Mouse (Mus musculus): ENCODE measurements around the gene Obsl1. TPM values are rescaled to one million over a fixed set of nuclear protein-coding genes. Genes with fewer than 3 reads are reported as not detected.

Obsl1 gene
- polyA plus RNA-seq, 1 experiment from 2014 or later: 19.6 TPM

- Histone ChIP-seq H3K4me3 (replicated peaks; ENCODE audit: low read length) (peak overlapping the region; percentile 79), H3K27me3 (replicated peaks; ENCODE audit: control insufficient read depth, insufficient read depth, low read length) (peaks cover 5% of the 10 kb centered on the region; the same call in 1 of the 2 replicates), H3K4me2 (ENCODE audit: low read length) (peak overlapping the region; percentile 91), H3K4me1 (replicated peaks; ENCODE audit: control insufficient read depth, insufficient read depth, low read length) (peaks cover 40% of the 10 kb centered on the region), H3K27ac (ENCODE audit: low read length) (peak overlapping the region; percentile 85), H3K9me3 (ENCODE audit: control insufficient read depth, low read length) (no peaks in the 10 kb centered on the region), H3K36me3 (ENCODE audit: control insufficient read depth, insufficient read depth) (peaks cover 26% of the 10 kb centered on the region), H3K9ac (replicated peaks; ENCODE audit: low read depth, low read length) (peak overlapping the region; percentile 73)
- 0% methylated on average over 23 of the region's 24 CpGs for WGBS
- no peak for ATAC-seq
Observed at GRCm38 (mm10) chr1:75479635-75479989, 26.6 kb downstream of the Obsl1 start.

GRCm38 (mm10) chr1:75478916-75479634, 27.2 kb downstream of the Obsl1 start, which contains the start of the genes Chpf and Tmem198:
Chpf (minus strand) TSS chr1:75479307.
Tmem198 (plus strand) TSS chr1:75479532.
- H3K4me1 ChIP-seq (replicated peaks; ENCODE audit: control insufficient read depth, insufficient read depth, low read length): peaks cover 40% of the 10 kb centered on the region
- WGBS: under 1% methylated on average over 72 of the region's 76 CpGs

GRCm38 (mm10) chr1:75478497-75478896, 27.8 kb downstream of the Obsl1 start:
- Histone ChIP-seq H3K4me2 (ENCODE audit: low read length) (peak overlapping the region; percentile 91), H3K36me3 (ENCODE audit: control insufficient read depth, insufficient read depth) (peaks cover 26% of the 10 kb centered on the region), H3K27ac (ENCODE audit: low read length) (peak overlapping the region; percentile 85; the same call in 1 of the 2 replicates), H3K9ac (replicated peaks; ENCODE audit: low read depth, low read length) (peak overlapping the region; percentile 73), H3K4me3 (replicated peaks; ENCODE audit: low read length) (peak overlapping the region; percentile 79), H3K9me3 (ENCODE audit: control insufficient read depth, low read length) (no peaks in the 10 kb centered on the region), H3K4me1 (replicated peaks; ENCODE audit: control insufficient read depth, insufficient read depth, low read length) (peaks cover 41% of the 10 kb centered on the region), H3K27me3 (replicated peaks; ENCODE audit: control insufficient read depth, insufficient read depth, low read length) (peaks cover 5% of the 10 kb centered on the region; the same call in 1 of the 2 replicates)
- under 1% methylated on average over 14 of the region's 25 CpGs for WGBS
- ATAC-seq: no peak

More at GRCm38 (mm10) chr1:75478916-75479634, 27.2 kb downstream of the Obsl1 start, which contains the start of the genes Chpf and Tmem198:
- Histone ChIP-seq H3K9me3 (ENCODE audit: control insufficient read depth, low read length) (no peaks in the 10 kb centered on the region), H3K36me3 (ENCODE audit: control insufficient read depth, insufficient read depth) (peaks cover 23% of the 10 kb centered on the region), H3K4me2 (ENCODE audit: low read length) (peak within 1 kb of the TSS; percentile 91), H3K9ac (replicated peaks; ENCODE audit: low read depth, low read length) (peak within 1 kb of the TSS; percentile 73), H3K27me3 (replicated peaks; ENCODE audit: control insufficient read depth, insufficient read depth, low read length) (peaks cover 5% of the 10 kb centered on the region; the same call in 1 of the 2 replicates), H3K4me3 (replicated peaks; ENCODE audit: low read length) (peak within 1 kb of the TSS; percentile 79), H3K27ac (ENCODE audit: low read length) (peak within 1 kb of the TSS; percentile 85)
- peak; percentile 88 for ATAC-seq

- Histone ChIP-seq H3K9ac (replicated peaks; ENCODE audit: low read depth, low read length) (peak overlapping the region; percentile 73), H3K27ac (ENCODE audit: low read length) (no peak overlapping the region), H3K9me3 (ENCODE audit: control insufficient read depth, low read length) (no peaks in the 10 kb centered on the region), H3K4me1 (replicated peaks; ENCODE audit: control insufficient read depth, insufficient read depth, low read length) (peaks cover 41% of the 10 kb centered on the region), H3K27me3 (replicated peaks; ENCODE audit: control insufficient read depth, insufficient read depth, low read length) (peaks cover 5% of the 10 kb centered on the region; the same call in 1 of the 2 replicates), H3K4me2 (ENCODE audit: low read length) (peak overlapping the region; percentile 91), H3K36me3 (ENCODE audit: control insufficient read depth, insufficient read depth) (peaks cover 27% of the 10 kb centered on the region), H3K4me3 (replicated peaks; ENCODE audit: low read length) (peak overlapping the region; percentile 79)
- ATAC-seq: no peak
- WGBS: 45% methylated on average over 3 of the region's 3 CpGs
Observed at GRCm38 (mm10) chr1:75477966-75478290, 28.3 kb downstream of the Obsl1 start.

GRCm38 (mm10) chr1:75477264-75477965, 28.8 kb downstream of the Obsl1 start:
- Histone ChIP-seq H3K36me3 (ENCODE audit: control insufficient read depth, insufficient read depth) (peaks cover 23% of the 10 kb centered on the region), H3K9me3 (ENCODE audit: control insufficient read depth, low read length) (no peaks in the 10 kb centered on the region), H3K27me3 (replicated peaks; ENCODE audit: control insufficient read depth, insufficient read depth, low read length) (peaks cover 5% of the 10 kb centered on the region; the same call in 1 of the 2 replicates), H3K9ac (replicated peaks; ENCODE audit: low read depth, low read length) (no peak overlapping the region), H3K4me2 (ENCODE audit: low read length) (peak overlapping the region; percentile 91), H3K4me3 (replicated peaks; ENCODE audit: low read length) (peak overlapping the region; percentile 24), H3K4me1 (replicated peaks; ENCODE audit: control insufficient read depth, insufficient read depth, low read length) (peaks cover 37% of the 10 kb centered on the region), H3K27ac (ENCODE audit: low read length) (no peak overlapping the region)
- WGBS: 8% methylated on average over 35 of the region's 35 CpGs
- no peak for ATAC-seq

- 96% methylated on average over 11 of the region's 11 CpGs for WGBS
- Histone ChIP-seq H3K36me3 (ENCODE audit: control insufficient read depth, insufficient read depth) (peaks cover 25% of the 10 kb centered on the region), H3K9me3 (ENCODE audit: control insufficient read depth, low read length) (no peaks in the 10 kb centered on the region), H3K4me3 (replicated peaks; ENCODE audit: low read length) (no peak overlapping the region), H3K27me3 (replicated peaks; ENCODE audit: control insufficient read depth, insufficient read depth, low read length) (peaks cover 5% of the 10 kb centered on the region; the same call in 1 of the 2 replicates), H3K4me1 (replicated peaks; ENCODE audit: control insufficient read depth, insufficient read depth, low read length) (peaks cover 34% of the 10 kb centered on the region), H3K9ac (replicated peaks; ENCODE audit: low read depth, low read length) (no peak overlapping the region), H3K4me2 (ENCODE audit: low read length) (no peak overlapping the region), H3K27ac (ENCODE audit: low read length) (no peak overlapping the region)
- no peak for ATAC-seq
Observed at GRCm38 (mm10) chr1:75476441-75476840, 29.8 kb downstream of the Obsl1 start.

GRCm38 (mm10) chr1:75469287-75469825, 36.9 kb downstream of the Obsl1 start:
- ATAC-seq: no peak
- H3K9ac ChIP-seq (replicated peaks; ENCODE audit: low read depth, low read length): no peak overlapping the region
- 83% methylated on average over 17 of the region's 17 CpGs for WGBS

GRCm38 (mm10) chr1:75467215-75467927, 38.9 kb downstream of the Obsl1 start:
- ATAC-seq: peak; percentile 80
- no peak overlapping the region for H3K9ac ChIP-seq (replicated peaks; ENCODE audit: low read depth, low read length)
- 0 out of 2 replicates have a peak, but pooled peaks cover 2% of the 10 kb centered on the region for H3K36me3 ChIP-seq (ENCODE audit: control insufficient read depth, insufficient read depth)
- WGBS: 7% methylated on average over 14 of the region's 14 CpGs
- no peaks in the 10 kb centered on the region for H3K9me3 ChIP-seq (ENCODE audit: control insufficient read depth, low read length)
- H3K4me3 ChIP-seq (replicated peaks; ENCODE audit: low read length): 0 out of 2 replicates have a peak overlapping the region, but pooled peaks have one; percentile 13
- peak overlapping the region; percentile 33; the same call in 1 of the 2 replicates for H3K4me2 ChIP-seq (ENCODE audit: low read length)
- no peak overlapping the region for H3K27ac ChIP-seq (ENCODE audit: low read length)
- peaks cover 6% of the 10 kb centered on the region; the same call in 1 of the 2 replicates for H3K27me3 ChIP-seq (replicated peaks; ENCODE audit: control insufficient read depth, insufficient read depth, low read length)
- peaks cover 4% of the 10 kb centered on the region for H3K4me1 ChIP-seq (replicated peaks; ENCODE audit: control insufficient read depth, insufficient read depth, low read length)

More at GRCm38 (mm10) chr1:75469287-75469825, 36.9 kb downstream of the Obsl1 start:
- H3K9me3 ChIP-seq (ENCODE audit: control insufficient read depth, low read length): no peaks in the 10 kb centered on the region
- H3K27ac ChIP-seq (ENCODE audit: low read length): no peak overlapping the region
- peaks cover 7% of the 10 kb centered on the region for H3K36me3 ChIP-seq (ENCODE audit: control insufficient read depth, insufficient read depth)
- no peak overlapping the region for H3K4me3 ChIP-seq (replicated peaks; ENCODE audit: low read length)
- peaks cover 5% of the 10 kb centered on the region for H3K4me1 ChIP-seq (replicated peaks; ENCODE audit: control insufficient read depth, insufficient read depth, low read length)
- H3K4me2 ChIP-seq (ENCODE audit: low read length): no peak overlapping the region
- peaks cover 6% of the 10 kb centered on the region; the same call in 1 of the 2 replicates for H3K27me3 ChIP-seq (replicated peaks; ENCODE audit: control insufficient read depth, insufficient read depth, low read length)
